Mouse (Mus musculus) gastrocnemius, postnatal 36 days (tissue): ENCODE measurements around the gene Dpyd. TPM values are rescaled to one million over a fixed set of nuclear protein-coding genes. Genes with fewer than 3 reads are reported as not detected.

Experiments used
- DNase-seq, 2 experiments: peaks; one replicate each; pipeline ENCODE4 v3.0.0; 2022
- intact Hi-C: fragments of 180-260 bp; cut with DNase I; formaldehyde crosslinking; loops from one replicate; pipeline ENCODE4 v1.15.1; 2025
- total RNA-seq, 2 experiments: library from RNA; stranded (reverse); gene quantifications; 2 replicates each; pipeline ENCODE4 v1.2.3; 2021

The Dpyd gene
- total RNA-seq, 2 experiments from 2014 or later: 0.54 to 1.8 TPM

DNA sequence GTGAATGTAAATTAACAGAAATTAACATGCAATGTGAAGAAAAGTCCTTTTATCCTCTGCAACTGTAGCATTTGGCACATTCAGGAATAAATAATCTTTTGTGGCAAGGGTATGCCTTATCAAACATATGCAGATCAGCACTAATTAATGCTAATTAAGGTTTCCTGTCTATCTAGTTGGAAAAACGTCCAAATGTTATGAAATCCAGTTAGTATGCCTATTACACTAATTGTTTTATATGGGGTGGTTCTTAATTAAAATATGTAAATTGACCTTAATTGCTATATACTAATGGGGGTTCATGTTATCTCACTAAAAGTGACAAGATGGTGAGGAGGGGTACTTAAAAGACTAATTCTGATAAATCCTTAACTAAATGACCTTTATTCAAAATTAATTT, 501.7 kb downstream of the Dpyd start:
- DNase-seq: no peak
- intact Hi-C loops: no loop called here

DNA sequence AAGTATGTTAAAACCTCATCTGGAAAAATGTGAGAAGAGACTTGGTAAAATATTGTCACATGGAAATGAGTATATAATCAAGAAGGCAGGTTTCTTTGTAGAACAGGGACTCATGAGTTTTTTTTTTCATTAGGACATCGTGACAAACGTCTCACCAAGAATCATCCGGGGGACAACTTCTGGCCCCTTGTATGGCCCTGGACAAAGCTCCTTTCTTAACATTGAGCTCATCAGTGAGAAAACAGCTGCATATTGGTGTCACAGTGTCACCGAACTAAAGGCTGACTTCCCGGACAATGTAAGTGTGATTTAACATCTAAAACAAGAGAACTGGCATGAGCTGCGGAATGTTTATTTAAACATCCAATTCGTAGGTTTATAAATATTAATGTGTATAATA, 502.8 kb downstream of the Dpyd start:
- intact Hi-C loops: no loop called here
- no peak for DNase-seq

DNA sequence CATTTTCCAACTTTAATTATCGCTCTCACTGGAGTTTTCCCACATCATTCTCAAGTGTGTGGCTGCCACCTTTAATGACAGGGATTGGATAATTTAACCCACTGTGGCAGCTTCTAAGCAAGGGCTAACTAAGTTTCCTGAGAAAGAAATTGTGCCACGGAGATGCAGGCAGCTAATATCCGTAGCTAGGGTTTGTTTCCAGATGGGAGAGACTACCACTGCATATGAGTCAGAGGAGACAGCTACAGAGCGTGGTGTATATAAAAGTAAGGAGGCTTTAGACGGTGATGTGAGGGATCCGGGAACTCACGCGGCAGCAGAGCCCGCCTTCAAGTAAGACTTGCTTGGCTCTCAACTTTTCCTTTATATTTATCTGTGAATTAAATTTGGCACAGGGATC, 505.3 kb downstream of the Dpyd start:
- intact Hi-C loops: no loop called here
- DNase-seq: no peak

DNA sequence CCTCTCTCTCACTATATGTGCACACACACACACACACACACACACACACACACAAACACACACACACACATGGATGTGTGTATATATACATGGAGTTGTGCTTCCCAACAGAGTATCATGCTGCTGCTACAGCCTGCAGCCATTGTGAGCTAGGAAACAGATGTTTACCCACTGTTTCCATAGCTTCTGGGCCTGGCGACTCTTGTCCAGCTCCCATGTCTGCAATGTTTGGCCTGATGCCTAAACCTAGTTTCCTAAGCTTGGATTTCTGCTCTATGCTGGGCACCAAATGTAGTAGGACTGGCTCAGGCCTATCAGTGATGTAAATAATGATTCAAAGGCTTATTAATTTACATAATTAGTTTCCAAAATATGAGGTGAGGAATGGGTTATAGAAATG, 524.7 kb downstream of the Dpyd start:
- intact Hi-C loops: no loop called here
- no peak for DNase-seq

DNA sequence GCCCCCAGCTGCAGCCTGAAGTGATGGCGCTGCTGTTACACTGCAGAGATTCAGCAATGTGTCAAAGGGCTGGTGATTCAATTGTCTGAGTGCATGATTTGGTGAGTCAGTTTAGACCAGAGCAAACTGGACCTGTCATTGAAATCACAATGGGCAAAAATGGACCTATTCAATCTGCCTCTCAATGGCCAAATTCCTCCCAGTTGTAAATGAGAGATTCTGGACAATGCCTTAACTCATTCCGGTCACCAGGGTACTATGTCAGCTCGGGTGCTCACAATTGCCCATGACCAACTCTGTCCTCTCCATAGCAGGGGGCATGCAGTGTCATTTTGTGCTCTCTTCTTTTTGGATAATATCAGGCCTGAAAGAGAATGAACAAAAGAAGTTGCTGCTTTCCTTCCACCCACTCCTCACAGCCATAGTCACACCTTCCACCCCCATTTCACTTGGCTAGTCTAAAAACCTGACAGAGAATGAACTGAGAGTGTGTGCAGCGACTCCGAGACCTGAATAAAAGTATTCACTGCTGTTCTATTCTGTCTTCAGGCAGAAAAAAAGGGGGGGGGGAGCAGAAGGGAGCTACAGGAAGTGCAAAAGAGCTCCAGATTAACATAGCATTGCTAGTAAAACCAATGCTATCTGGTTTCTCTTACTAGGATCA, 533.4 kb downstream of the Dpyd start:
- intact Hi-C loops: no loop called here
- no peak for DNase-seq

DNA sequence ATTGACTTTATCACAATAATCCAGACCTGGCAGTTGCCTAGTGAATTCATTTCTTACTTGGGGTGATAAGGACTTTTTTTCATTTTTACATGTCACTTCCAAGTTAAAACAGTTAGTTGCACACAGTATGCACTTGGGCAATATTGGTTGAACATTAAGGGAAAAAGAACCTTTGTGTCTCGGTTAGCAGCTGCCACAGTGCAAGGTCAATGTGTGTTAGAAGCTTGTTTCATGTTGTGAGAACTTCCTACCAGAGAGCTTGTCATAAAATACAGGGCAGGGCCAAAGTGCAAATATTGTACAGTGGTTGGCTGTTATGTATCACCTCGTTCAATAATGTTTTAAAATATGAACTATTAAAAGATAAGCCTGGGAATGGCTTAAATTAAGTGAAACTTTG, 564.1 kb downstream of the Dpyd start:
- intact Hi-C loops: no loop called here
- DNase-seq: no peak

DNA sequence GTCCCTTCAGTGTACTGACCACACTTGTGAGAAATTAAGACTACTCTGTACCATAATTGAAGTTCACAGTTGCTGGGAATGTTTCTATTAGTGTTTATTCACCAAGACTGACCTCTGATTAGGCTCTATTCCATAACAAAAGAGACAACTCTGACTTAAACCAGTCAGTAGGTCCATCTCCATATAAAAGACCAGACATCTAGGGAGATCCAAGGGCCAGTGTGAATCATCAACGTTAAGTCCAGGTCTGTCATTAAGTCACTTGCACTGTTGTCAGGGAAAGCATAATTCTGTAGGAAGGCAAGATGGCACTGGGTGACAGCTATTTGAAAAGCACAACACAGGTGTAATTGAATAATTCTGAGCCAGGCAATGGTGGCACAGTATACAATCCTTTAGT, 566.1 kb downstream of the Dpyd start:
- intact Hi-C loops: no loop called here
- no peak for DNase-seq

DNA sequence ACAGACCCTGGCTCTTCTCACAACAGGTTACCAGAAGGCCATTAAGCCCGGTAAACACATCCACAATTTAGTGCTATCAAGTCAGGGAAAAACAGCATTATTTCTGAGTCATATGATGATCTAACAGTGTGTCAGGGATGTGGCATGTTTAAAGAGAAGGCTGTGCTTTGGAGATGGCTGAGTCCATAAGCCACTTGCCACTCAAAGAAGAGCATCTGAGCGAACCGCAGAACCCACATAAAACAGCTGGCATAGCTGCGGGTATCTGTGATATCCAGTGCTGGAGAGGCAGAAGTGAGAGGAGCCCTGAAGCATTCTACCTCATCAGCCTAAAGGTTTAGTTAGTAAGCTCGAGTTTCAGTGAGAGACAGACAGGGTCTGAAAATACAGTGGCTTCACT, 581.1 kb downstream of the Dpyd start:
- DNase-seq: no peak
- intact Hi-C loops: no loop called here

DNA sequence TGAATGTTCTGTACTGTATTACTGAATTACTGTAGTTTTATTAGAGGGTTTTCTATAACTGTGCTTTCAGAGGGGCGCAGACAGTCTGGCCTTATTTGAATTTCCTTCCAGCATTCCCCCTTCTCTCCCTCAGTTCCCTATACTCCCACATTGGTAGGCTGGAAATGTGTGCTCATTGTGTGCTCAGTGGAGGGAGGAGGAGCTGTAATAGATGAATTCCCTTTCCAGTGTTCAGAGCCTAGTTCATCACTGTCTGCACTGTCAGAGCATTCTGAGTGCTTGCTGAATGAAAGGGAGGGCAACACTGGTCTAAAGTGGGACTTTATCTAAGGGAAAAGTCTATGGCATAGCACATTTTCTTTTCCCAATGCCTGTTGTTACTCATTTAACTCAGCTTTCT, 582.9 kb downstream of the Dpyd start:
- intact Hi-C loops: no loop called here

DNA sequence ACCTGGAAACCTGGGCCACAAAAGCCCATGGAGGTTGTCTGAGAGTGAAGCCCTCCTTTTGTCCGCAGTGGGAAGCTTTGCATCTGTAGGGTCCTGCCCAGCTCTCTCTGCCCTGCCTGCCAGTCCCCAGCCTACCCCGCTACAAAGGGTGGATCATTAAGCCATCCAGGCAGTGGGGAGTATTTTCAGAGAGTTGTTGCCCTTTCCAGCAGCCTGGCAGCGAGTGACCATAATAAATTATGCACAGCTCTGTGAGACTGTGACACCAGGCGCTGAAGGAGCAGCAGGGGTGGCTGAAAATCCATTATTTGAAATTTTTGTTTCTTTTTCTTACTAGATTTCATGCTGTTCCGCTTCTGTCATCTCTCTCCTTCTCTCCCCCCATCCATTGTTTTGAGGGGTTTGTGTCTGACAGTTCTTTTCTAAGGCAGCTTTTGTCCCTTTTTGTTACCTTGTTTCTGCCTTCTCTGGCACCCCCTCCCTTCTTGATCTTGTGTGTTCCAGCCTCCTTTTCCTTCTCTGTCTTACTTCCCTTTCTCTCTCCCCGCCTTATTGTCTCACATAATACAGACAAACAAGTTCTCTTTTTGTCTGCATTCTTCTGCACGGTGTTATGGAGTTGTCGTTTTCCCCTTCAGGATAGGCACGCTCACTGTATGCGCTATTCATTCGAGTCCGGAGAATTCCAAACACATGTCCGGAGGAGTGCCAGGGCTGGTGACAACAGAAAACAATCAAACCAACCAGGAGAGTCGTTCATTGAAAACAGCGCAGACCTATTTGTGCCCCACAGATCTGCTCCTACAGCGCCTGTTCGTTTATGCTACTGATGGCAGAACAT, 592.9 kb downstream of the Dpyd start:
- intact Hi-C loops: no loop called here
- DNase-seq: no peak

More for the DNA sequence above, 582.9 kb downstream of the Dpyd start:
- no peak for DNase-seq

DNA sequence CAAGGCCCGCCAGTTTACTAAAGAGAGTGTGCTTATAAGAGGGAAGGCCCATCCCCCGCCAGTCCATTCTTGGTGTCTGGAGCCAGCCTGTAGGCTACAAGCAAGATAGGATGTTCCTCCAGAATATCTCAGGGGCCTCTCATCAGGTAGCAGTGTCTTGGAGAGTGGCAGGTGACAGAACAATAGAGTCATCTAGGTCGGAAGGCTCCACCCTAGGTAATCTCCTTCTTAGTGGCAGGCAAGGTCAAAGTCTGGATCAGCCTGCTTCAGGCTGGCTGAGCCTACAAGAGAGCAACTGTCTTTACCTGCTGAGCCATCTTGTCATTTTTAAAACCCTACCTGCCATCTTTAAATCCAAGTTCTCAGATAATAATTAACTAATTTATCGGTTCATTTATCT, 596.7 kb downstream of the Dpyd start:
- intact Hi-C loops: no loop called here
- no peak for DNase-seq

DNA sequence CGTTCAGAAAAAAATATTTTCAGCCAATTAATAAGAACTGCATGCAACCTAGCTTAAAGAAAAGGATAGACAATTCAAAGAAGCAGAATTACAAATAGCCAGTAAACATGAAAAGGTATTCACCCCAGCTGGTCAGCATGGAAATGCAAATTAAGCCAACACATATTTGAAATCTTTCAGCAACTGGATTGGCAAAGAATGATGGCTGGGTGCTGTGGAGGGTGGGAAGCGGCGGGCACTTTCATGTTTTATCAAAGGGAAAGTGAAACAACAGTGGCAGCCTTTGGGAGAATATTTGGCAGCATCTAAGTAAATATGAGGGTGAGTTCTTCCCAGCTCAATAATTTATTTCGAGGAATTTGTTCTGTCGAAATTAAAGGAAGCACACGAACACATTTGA, 603.8 kb downstream of the Dpyd start:
- no peak for DNase-seq
- intact Hi-C loops: no loop called here

DNA sequence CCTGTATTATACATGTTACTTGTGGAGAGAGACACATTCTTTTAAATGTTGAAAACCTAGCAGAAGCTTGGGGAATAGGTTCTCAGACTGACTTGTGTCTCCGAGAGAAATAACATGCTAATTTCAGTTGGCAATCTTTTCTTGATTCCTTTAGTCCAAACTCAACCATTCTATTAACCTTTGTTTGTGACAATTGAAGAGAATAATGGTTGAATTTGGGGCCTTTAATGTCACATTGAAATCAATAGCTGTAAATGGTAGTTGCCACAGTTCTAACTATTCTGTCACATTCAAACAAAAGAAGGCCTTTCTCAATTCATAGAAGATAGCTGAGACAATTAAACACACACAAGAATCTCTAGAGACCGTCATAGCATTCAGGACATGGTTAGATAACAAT, 606.2 kb downstream of the Dpyd start:
- intact Hi-C loops: no loop called here
- no peak for DNase-seq

DNA sequence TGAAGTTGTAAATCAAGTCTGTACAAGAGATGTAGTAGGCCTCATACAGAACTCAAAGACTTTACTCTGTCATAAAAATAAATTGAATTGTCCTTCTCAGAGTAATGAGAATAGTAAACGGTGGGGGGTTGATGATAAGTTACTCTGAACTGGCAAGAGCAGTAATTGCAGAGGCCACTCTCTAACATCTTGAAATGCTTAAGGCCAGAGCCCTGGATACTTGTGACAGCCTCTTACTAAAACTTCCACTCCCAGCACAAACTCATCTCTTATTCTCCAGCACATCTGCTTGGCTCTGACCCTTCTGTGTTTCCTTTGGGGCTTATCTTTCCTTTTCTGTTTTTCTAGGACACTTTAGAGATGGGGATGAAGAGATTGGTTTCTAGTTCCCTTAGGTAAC, 606.7 kb downstream of the Dpyd start:
- DNase-seq: no peak
- intact Hi-C loops: no loop called here

DNA sequence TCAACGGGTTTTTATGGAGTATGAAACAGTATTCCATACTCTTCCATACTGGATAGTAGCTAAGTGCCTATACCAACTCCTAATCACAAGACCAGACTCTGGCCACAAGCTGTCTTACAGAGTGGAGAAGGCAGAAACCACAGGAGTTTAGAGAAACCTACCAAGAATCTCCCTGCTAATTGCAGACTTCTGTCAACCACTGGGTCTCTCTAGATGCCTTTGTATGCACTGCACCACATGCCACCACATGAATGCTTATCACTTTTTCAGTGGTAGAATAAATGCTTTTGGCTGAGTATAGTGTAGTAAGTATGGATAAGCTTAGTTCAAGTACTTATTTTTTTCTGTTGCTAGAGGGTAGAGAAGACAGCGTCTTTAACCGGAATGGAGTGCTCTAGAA, 621.3 kb downstream of the Dpyd start:
- intact Hi-C loops: no loop called here
- no peak for DNase-seq

DNA sequence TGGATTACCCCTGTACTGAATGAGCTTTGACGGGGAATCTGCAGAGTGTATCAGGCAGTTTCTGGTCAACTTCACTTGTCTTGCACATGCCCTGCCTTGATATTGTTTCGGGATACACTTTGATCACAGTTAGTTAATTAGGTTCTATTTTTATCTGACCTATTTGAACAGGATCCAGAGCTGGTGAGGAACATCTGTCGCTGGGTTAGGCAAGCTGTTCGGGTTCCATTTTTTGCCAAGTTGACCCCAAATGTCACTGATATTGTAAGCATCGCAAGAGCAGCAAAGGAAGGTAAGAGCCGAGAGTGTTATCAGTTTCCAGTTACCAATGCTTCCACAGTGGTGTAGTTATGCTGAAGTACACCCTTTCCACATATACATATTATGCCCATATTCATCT, 632.1 kb downstream of the Dpyd start:
- DNase-seq: no peak
- intact Hi-C loops: no loop called here

DNA sequence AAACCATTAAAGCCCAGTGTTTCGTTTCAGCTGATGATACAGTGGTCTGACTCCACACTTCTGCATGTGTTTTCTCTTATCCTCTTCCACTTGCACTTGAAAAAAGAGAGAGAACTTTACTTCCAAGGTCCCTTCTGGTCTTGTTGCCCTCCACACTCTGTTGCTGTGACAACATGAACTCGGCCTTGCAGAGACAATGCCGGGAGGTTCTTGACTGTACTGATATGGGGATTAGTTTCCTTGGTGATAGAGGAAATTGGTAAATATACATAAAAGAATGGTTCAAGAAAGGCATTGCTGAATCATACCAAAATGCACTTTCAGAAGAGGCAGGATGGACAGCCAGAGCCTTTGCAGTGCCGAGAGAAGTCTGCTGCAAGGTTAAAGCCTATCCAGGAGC, 633.7 kb downstream of the Dpyd start:
- no peak for DNase-seq
- intact Hi-C loops: no loop called here

DNA sequence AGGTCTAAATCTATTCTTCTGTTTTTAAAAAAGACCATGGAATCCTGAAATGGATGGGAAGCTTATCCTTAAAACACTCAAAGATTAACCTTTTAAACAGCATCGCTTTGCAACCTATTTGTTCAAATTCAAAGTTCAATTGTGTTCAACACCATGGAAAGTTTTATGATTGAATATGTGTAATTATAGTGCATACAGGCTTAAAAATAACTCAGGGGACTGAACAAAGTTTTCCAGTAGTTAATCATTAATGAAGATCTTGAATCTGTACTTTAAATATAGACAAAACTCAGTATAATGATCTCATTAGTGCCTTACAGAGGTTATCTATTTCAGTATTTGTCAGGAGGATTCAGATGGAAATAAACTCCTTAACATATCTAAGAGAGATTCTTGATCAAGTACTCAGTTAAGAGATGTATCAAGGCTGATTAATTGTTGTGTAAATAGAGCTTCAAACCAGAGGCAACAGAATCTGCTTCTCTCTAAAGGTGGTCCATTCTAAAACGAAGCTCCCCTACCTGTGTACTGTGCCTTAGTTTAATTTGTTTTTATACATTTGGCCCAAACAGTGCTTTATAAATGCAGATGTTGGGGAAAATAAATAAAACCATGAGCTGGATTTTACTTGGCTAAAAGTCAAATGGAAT, 659.0 kb downstream of the Dpyd start:
- intact Hi-C loops: no loop called here
- DNase-seq: no peak

DNA sequence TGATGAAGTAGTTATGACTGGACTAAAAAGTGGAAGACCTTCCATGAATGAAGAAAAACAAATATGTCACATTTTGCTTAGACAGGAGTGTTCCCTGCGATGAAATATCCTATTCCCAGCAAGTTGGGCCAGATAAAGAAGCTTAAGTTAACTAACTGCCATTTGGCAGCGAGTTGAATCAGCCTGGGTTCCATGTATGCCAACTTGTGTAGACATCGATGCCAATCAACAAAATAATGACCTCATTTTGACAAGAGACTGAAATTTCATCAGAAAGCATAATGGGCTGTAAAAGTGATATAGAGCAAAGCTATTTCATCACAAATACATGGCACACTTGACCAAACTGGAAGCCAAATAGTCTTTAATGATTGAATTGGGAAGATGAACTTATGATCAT, 681.3 kb downstream of the Dpyd start:
- no peak for DNase-seq
- intact Hi-C loops: no loop called here

DNA sequence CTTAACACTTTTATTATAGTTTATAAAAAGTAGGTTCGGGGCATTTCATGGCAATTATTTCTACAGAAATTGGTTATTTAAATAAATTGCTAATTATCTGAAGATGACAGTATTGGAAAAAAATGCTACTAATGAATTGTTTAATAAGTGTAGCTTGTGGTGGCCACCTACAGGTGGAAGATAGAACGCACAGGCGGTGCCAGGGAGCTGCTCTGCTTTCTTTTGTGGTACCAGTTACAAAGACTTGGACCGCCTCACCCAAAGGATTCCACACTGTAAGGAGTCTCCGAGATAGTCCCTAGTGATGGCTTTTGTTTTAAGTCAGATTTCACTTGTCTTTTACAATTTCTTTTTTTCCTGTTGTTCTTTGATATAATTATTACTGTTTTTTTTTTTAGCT, 694.6 kb downstream of the Dpyd start:
- DNase-seq: no peak
- intact Hi-C loops: no loop called here

DNA sequence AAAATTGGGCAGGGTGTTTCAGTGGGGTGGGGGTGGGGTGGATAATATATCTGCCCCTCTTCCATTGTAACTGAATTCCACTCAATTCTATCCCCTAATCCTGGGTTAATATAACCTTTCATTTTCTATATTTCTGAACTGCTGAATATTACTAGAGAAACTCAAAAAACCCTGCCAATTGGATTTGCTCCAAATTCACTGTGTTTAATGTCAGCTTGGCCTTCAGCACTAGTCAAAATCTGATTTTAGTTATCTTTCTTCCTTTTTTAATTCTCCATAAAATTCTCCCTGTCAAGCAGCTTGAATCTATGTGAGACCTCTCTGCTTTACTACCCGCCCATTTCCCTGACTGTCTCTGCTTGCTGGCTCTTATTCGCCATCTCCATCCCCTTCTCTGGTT, 713.3 kb downstream of the Dpyd start:
- no peak for DNase-seq
- intact Hi-C loops: no loop called here

DNA sequence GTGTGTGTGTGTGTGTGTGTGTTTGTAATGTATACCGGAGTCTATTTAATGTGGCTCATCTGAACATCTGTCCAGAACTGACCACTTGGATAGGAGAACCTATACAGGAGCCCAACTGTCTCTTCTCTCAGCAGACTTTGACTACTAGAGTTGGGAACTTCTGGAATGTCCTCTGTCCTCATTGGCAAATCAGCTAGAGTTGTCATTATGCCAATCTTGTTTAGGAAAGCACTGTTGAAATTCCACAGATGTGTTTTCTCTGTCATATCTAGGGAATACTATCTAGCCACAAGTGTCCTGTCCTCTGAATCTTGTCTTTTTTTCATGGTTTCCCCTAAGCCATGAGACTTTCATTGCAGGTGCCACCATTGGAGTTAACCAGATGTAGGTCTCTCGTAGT, 718.7 kb downstream of the Dpyd start:
- DNase-seq: no peak
- intact Hi-C loops: no loop called here
